Mouse (Mus musculus) adrenal gland, adult 2 months (tissue): ENCODE measurements around the gene Gzmn. TPM values are rescaled to one million over a fixed set of nuclear protein-coding genes. Genes with fewer than 3 reads are reported as not detected.
"Not testable (repeated sequence)": the region's sequence is repeated elsewhere in the genome, so short reads cannot be mapped to it uniquely, and the experiment has no call there.

Experiments used
- DNase-seq: peaks from one replicate; pipeline ENCODE4 v3.0.0; 2021
- long read RNA-seq: library from polyadenylated mRNA; stranded (forward); transcript quantifications from one replicate; pipeline ENCODE4 v2.0.0, GENCODE M21; 2021
- polyA plus RNA-seq: library from polyadenylated mRNA; depleted of rRNA; stranded (reverse); fragments of >200 nt; gene quantifications from 2 replicates; pipeline ENCODE4 v1.2.3, GENCODE M21; 2012; rRNA removed
- total RNA-seq, 2 experiments: library from RNA; stranded (reverse); gene quantifications; 2 replicates each; pipeline ENCODE4 v1.2.3; 2021

The Gzmn gene
- total RNA-seq: not detected
- not detected in 2 replicates for polyA plus RNA-seq
- long read RNA-seq: 0 reads

GRCm38 (mm10) chr14:56174499-56174898, at the start of gene Gzmn:
TSS of gene Gzmn (minus strand) at chr14:56174599.
- no peak for DNase-seq

- no peak for DNase-seq
These were observed 36.9 kb upstream of the Gzmn start, which contains the start of gene Gzmf for GRCm38 (mm10) chr14:56211317-56211716. TSS of gene Gzmf (minus strand) at chr14:56211417.

DNA sequence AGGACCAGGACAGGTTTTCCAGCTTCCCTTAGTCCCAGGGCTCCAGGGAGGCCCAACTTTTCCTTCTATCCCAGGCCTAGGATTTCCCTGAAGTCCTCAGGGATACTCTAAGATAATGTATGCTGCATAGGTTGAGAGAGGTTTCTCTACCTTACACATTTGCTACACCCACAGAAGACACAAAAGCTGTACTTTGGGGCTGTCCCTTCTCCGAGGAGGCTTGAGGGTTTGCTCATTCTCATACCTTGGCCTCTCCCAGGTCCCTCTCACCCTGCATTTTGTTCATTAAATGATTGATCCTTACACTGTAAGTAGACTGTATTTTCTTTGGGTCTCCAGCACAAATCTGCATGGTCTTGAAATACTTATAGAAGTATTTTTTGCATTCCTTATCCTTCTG, 31.2 kb upstream of the Gzmn start:
- DNase-seq: no peak

- peak; percentile 10 for DNase-seq
These were observed 30.6 kb upstream of the Gzmn start for GRCm38 (mm10) chr14:56205021-56205420.

DNA sequence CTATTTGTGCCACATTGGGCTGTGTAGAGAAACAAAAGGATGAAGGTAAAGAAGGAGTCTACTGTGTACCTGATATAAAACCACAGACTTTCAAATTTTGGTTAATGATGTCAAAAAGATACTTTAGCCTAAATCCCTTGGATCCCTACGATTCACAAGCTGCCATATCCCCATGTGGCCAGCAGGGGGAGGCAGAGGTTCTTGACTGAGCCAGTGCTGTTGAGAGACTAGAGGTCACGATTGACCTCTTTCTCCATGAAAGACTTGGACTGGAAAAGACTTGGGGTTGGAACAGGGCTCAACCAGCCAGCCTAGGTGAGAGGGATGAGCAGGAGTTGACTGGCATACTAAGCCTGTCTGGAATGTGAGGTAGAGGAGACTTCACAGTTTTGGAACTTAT, 29.6 kb upstream of the Gzmn start:
- peak; percentile 58 for DNase-seq

DNA sequence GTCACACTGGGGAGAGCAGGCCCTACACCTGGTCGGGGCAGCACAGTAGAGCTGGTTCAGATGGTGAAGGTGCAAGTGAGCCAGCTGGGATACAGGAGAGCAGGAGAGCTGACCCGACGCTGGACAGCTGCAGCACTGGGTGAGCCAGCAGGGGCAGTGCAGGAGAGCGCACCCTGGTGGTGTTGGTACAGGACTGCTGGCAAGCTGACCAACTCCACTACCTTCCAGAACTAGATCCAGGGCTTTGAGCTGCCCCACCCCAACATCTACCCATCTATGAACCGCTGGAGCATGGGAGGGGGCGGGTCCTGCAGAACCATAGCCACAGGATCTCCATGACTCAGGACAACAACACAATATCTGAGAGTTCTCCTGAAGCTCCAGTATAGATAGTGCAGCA, 12.5 kb upstream of the Gzmn start:
- DNase-seq: peak; percentile 8

- no peak for DNase-seq
These were observed 12.1 kb upstream of the Gzmn start for GRCm38 (mm10) chr14:56186521-56186920.

GRCm38 (mm10) chr14:56177651-56178050, 3.3 kb upstream of the Gzmn start:
- DNase-seq: peak; percentile 49

DNA sequence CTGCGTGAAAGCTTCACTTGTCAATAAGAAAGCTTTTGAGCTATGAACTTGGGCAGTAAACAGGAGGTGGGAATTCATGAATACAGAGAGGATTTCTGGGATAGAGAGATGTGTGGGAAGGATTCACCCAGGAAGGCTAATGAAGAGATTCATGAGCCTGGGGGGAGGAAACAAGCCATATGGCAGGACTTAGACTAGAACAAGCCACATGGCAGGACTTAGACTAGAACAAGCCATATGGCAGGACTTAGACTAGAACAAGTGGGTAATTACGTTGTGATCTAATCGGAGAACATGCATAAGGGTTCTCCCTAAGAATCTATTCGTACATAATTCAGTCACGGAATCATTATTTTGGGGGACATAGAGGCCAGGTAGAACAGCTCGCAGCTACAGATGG, 1.0 kb downstream of the Gzmn start:
- no peak for DNase-seq

DNA sequence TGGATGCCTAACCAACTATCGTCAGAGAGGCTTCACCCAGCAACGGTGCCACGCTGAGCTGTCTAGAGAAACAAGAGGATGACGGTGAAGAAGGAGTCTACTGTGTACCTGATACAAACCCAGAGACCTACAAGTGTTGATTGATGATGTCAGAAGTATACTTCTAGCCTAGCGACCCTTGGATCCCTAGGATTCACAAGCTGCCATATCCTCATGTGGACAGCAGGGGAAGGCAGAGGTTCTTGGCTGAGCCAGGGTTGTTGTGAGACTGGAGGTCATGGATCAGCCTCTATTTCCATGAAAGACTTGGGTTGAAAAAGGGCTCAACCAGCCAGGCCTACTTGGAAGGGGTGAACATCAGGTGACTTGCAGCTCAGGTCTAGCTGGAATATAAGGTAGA, 1.7 kb downstream of the Gzmn start:
- no peak for DNase-seq

- no peak for DNase-seq
These were observed 6.4 kb downstream of the Gzmn start for GRCm38 (mm10) chr14:56168009-56168408.

GRCm38 (mm10) chr14:56162109-56162508, 12.3 kb downstream of the Gzmn start:
- DNase-seq: no peak

DNA sequence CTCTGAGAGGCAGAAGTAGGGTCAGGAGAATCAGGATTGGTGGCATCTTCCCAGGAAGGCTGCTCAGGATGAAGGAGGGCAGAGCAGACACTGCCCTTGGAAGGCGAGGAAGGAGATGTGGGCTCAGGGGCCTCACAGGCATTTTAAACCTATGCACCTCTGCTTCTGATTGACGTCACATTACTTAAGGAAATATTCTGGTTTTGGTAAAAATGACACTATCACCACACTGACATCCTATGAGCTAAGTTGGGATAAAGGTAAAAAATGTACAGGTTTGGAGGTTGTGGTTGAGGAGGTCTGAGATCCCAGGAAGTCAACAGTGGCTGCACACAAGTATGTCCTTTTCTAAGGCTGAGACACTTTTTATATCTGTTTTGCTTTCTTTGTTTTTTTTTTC, 14.9 kb downstream of the Gzmn start, which contains the start of gene Gzmg:
Gzmg (minus strand) TSS at position 101 of the 400 bp plus-strand sequence.
- DNase-seq: not testable (repeated sequence)

- DNase-seq: no peak
These were observed 19.1 kb downstream of the Gzmn start for GRCm38 (mm10) chr14:56155340-56155739.

DNA sequence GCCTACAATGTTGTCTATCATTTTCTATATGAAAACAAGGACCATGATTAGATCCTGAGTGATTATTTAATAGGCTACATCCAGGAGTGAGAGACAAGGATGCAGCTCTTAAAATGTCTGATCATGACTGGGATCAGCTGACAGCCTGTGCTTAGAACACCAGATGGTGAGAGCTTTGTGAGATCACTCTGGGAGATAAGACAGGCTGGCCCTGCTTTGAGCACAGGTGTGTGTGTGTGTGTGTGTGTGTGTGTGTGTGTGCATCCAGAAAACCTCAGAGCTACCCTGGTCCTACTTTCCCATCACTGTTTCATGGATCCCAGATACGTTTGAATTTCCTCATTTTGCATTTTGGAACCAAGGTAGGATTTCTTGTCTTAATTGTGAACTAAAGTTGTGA, 40.7 kb downstream of the Gzmn start:
- not testable (repeated sequence) for DNase-seq

DNA sequence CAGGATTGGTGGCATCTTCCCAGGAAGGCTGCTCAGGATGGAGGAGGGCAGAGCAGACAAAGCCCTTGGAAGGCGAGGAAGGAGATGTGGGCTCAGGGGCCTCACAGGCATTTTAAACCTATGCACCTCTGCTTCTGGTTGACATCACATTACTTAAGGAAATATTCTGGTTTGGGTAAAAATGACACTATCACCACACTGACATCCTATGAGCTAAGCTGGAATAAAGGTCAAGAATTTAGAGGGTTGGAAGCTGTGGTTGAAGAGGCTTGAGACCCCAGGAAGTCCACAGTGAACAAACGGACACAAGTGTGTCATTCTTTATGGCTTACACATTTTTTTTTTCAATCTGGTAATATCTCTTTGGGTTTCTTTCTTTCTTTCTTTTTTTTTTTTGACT, 41.9 kb downstream of the Gzmn start, which contains the start of gene Gzmd:
Gzmd (minus strand) TSS at position 101 of the 400 bp plus-strand sequence.
- DNase-seq: not testable (repeated sequence)

GRCm38 (mm10) chr14:56128341-56128740, 46.1 kb downstream of the Gzmn start:
- no peak for DNase-seq

GRCm38 (mm10) chr14:56123516-56123915, 50.9 kb downstream of the Gzmn start:
- peak; percentile 58 for DNase-seq

DNA sequence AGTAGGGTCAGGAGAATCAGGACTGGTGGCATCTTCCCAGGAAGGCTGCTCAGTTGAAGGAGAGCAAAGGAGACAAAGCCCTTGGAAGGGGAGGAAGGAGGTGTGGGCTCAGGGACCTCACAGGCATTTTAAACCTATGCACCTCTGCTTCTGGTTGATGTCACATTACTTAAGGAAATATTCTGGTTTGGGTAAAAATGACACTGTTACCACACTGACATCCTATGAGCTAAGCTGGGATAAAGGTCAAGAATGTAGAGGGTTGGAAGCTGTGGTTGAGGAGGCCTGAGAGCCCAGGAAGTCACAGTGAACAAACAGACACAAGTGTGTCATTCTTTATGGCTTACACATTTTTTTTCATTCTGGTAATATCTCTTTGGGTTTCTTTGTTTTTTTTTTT, 53.9 kb downstream of the Gzmn start, which contains the start of gene Gzme:
Gzme (minus strand) TSS at position 101 of the 400 bp plus-strand sequence.
- no peak for DNase-seq

Other genes with a start within 250 kb of the Gzmn start
- gene Cma1, start 229.9 kb downstream of the Gzmn start, total RNA-seq: 1 to 10 TPM; 2.3 TPM
- gene Cma1, start 229.9 kb downstream of the Gzmn start, polyA plus RNA-seq: 0.85 and 1.1 TPM in 2 replicates
- under 1 TPM in 1 of 2 experiments, not detected in 1; 0.35 TPM for gene Cma2, start 223.6 kb downstream of the Gzmn start, total RNA-seq
- gene Cma2, start 223.6 kb downstream of the Gzmn start, polyA plus RNA-seq: not detected in 2 replicates
- not detected for gene Mcpt1, start 156.6 kb downstream of the Gzmn start, total RNA-seq
- gene Mcpt1, start 156.6 kb downstream of the Gzmn start, polyA plus RNA-seq: not detected in 2 replicates
- gene Mcpt9, start 144.1 kb downstream of the Gzmn start, total RNA-seq: not detected
- not detected in 2 replicates for gene Mcpt9, start 144.1 kb downstream of the Gzmn start, polyA plus RNA-seq
- gene Mcpt2, start 132.6 kb downstream of the Gzmn start, total RNA-seq: not detected
- gene Mcpt2, start 132.6 kb downstream of the Gzmn start, polyA plus RNA-seq: 0.09 TPM in 1 of 2 replicates, not detected in the other
- gene Mcpt4, start 112.3 kb downstream of the Gzmn start, total RNA-seq: 1 to 10 TPM; 1.1 to 1.6 TPM
- 1.00 and 1.3 TPM in 2 replicates for gene Mcpt4, start 112.3 kb downstream of the Gzmn start, polyA plus RNA-seq
- gene Mcpt8, start 89.3 kb downstream of the Gzmn start, total RNA-seq: not detected
- not detected in 2 replicates for gene Mcpt8, start 89.3 kb downstream of the Gzmn start, polyA plus RNA-seq
- gene Ctsg, start 72.0 kb downstream of the Gzmn start, total RNA-seq: not detected
- not detected in 2 replicates for gene Ctsg, start 72.0 kb downstream of the Gzmn start, polyA plus RNA-seq
- gene Gzme, start 54.0 kb downstream of the Gzmn start, total RNA-seq: not detected
- gene Gzme, start 54.0 kb downstream of the Gzmn start, polyA plus RNA-seq: not detected in 2 replicates
- gene Gzmd, start 42.0 kb downstream of the Gzmn start, total RNA-seq: not detected
- gene Gzmd, start 42.0 kb downstream of the Gzmn start, polyA plus RNA-seq: not detected in 2 replicates
- gene Gzmg, start 15.0 kb downstream of the Gzmn start, total RNA-seq: not detected
- gene Gzmg, start 15.0 kb downstream of the Gzmn start, polyA plus RNA-seq: not detected in 2 replicates
- not detected for gene Gzmf, start 36.8 kb upstream of the Gzmn start, total RNA-seq
- gene Gzmf, start 36.8 kb upstream of the Gzmn start, polyA plus RNA-seq: not detected in 2 replicates
- not detected for gene Gzmc, start 60.1 kb upstream of the Gzmn start, total RNA-seq
- gene Gzmc, start 60.1 kb upstream of the Gzmn start, polyA plus RNA-seq: not detected in 2 replicates
- gene Gzmb, start 87.7 kb upstream of the Gzmn start, total RNA-seq: under 1 TPM in 1 of 2 experiments, not detected in 1; 0.35 TPM
- gene Gzmb, start 87.7 kb upstream of the Gzmn start, polyA plus RNA-seq: 0.16 and 0.30 TPM in 2 replicates
- 1 to 10 TPM in 1 of 2 experiments, not detected in 1; 2.0 TPM for gene Atp12a, start 190.5 kb upstream of the Gzmn start, total RNA-seq
- 0.03 TPM in 1 of 2 replicates, not detected in the other for gene Atp12a, start 190.5 kb upstream of the Gzmn start, polyA plus RNA-seq
- gene Rnf17, start 228.0 kb upstream of the Gzmn start, total RNA-seq: under 1 TPM; 0.69 to 0.84 TPM
- gene Rnf17, start 228.0 kb upstream of the Gzmn start, polyA plus RNA-seq: 0.02 TPM in 1 of 2 replicates, not detected in the other